Mouse (Mus musculus) gastrocnemius, adult 2 months (tissue): ENCODE data around the gene Atp1a2. TPM values are rescaled to one million over a fixed set of nuclear protein-coding genes. Genes with fewer than 3 reads are reported as not detected.

Experiments used
- DNase-seq: peaks from one replicate; pipeline ENCODE4 v3.0.0; 2022
- H3K27ac ChIP-seq: fragments of 200-600 bp; 2 replicates; pipeline ENCODE4 v1.8.1; 2022; ENCODE audit warnings: mild to moderate bottlenecking
- H3K4me3 ChIP-seq: fragments of 200-600 bp; 2 replicates; pipeline ENCODE4 v1.8.1; 2022; ENCODE audit warnings: mild to moderate bottlenecking, moderate library complexity
- CTCF ChIP-seq: fragments of 200-600 bp; IDR thresholded peaks from 2 replicates; pipeline ENCODE4 v1.8.1; 2022; ENCODE audit warnings: antibody characterized with exemption, mild to moderate bottlenecking, moderate library complexity
- intact Hi-C: fragments of 180-260 bp; cut with DNase I; formaldehyde crosslinking; loops from one replicate; pipeline ENCODE4 v1.15.1; 2025
- long read RNA-seq, 2 experiments: library from polyadenylated mRNA; stranded (forward); transcript quantifications; one replicate each; pipeline ENCODE4 v2.0.0; 2021
- total RNA-seq, 2 experiments: library from RNA; stranded (reverse); gene quantifications; 2 replicates each; pipeline ENCODE4 v1.2.3; 2021

The Atp1a2 gene
- 1,000 to 10,000 TPM in 1 of 2 experiments, 100 to 1,000 TPM in 1; 838 to 1,060 TPM for total RNA-seq
- long read RNA-seq, experiment 1, full-length matches to known transcripts: 639 of 1,020 reads
- long read RNA-seq, experiment 1, partial matches to known transcripts: 248 of 1,020 reads
- long read RNA-seq, experiment 1, other reads (novel, unspliced or antisense): 133 of 1,020 reads
- long read RNA-seq, experiment 2, full-length matches to known transcripts: 795 of 1,250 reads
- long read RNA-seq, experiment 2, partial matches to known transcripts: 269 of 1,250 reads
- long read RNA-seq, experiment 2, other reads (novel, unspliced or antisense): 186 of 1,250 reads

DNA sequence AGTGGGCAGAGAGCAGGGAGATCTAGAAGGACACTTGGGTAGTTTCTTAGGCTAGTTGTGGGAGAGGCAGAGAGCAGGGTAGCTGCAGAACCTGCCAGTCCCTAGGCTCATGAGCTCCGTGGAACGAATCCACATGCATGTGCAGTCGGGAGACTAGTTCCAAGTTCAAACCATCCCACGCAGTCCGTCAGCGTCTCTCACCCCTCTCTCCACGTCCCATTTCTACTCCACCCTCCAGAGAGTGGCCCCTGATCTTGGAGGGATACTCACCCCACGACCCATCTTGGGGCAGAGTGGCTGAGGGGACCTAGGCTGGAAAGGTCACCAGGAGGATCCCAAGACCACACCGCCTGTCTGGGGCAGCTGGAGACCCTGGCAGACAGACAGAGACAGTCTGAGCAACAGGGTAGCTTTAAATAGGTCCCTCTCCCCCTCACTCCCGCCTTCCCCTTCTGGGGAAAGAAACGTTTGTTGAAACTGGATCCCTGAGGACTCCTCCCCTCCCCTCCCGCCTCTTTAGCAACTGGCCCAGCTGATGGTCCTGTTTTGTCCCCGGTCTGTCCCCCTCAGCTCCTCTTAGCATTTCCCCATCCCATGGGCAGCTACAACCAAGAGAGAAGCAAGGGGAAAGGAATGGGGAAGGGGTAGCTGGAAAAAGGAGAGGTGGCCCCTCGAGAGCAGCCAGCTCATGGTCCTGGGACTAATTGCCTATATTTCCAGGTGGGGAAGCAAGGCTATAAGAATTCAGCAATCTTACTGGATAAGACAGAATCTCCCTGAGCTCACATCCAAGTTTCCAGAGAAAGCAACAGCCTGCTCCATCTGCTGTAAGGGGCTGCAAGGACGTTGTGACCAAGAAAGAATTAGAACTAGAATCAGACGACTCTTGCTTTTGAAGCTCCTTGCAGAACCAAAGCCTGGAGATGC, at the start of gene Atp1a2:
Atp1a2 (minus strand) TSS at position 454 of the 927 bp plus-strand sequence.
- TF ChIP-seq CTCF: no peak
- intact Hi-C loops: loop anchor here (1.0 to 5.0 kb wide), 2 partner anchors 14 to 81 kb away; partner anchors contain the start of gene Casq1
- Histone ChIP-seq H3K4me3 (peak within 1 kb of the TSS; percentile 79), H3K27ac (peak within 1 kb of the TSS; percentile 98)
- DNase-seq: peak; percentile 89

DNA sequence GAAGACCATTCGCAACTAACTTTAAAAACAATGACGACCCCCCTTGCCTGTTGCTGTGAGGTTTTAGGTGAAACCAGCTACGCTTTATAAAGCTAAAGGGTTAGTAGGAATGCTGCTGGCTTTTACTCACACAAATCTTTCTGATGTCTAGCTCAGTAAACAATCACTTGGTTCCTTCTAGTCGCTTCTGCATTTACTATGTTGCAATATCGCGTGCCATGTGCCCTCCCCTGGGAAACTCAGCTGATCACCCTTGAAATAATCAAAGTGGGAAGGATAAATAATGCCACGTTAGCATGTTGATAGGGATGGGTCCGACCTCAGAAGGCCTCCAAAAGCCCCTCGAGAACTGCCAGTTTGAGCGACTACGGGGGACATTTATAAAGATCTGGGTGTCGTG, 49.5 kb upstream of the Atp1a2 start:
- no peak overlapping the region for H3K27ac ChIP-seq
- H3K4me3 ChIP-seq: no peak overlapping the region
- no peak for DNase-seq
- intact Hi-C loops: no loop called here
- no peak for TF ChIP-seq CTCF

DNA sequence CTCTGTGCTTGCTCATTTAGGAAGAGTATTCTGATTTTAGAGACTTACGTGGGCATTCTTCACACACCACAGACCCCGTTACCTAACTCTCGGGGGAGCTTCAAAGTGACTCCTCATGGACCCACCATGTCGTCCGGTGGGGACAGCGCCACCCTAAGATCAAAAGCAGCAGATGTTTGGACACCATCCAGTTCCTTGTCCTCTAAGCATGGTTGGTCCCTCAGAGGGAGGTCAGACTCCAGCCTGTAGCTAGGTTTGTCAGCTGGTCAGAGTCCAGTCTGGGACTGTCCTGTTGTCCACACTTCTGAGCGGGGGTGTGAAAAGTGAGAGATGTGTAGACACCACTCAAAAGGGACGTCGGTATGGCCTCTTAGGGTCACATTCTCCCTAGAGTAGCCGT, 48.8 kb upstream of the Atp1a2 start:
- no peak for DNase-seq
- H3K27ac ChIP-seq: no peak overlapping the region
- H3K4me3 ChIP-seq: no peak overlapping the region
- TF ChIP-seq CTCF: no peak
- intact Hi-C loops: no loop called here

DNA sequence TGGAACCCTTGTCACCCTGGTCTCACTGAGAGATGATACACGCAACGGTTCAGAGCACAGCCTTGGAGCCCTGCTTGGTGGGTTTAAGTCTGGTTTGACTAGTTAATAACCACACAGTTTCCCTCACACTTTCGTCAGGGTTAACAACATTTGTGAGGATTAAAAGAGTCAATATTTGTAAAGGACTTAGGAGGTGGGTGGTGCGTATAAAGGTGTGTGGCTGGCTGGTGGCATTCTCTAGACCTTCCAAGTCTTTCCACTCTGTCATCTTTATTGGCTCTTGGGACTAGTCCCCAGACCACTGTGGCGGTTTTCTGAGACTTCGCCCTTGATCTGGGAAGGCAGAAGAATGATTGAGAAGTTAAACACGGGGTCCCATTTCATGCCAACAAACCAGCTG, 47.0 kb upstream of the Atp1a2 start:
- no peak for TF ChIP-seq CTCF
- Histone ChIP-seq H3K27ac (no peak overlapping the region), H3K4me3 (no peak overlapping the region)
- DNase-seq: no peak
- intact Hi-C loops: no loop called here

DNA sequence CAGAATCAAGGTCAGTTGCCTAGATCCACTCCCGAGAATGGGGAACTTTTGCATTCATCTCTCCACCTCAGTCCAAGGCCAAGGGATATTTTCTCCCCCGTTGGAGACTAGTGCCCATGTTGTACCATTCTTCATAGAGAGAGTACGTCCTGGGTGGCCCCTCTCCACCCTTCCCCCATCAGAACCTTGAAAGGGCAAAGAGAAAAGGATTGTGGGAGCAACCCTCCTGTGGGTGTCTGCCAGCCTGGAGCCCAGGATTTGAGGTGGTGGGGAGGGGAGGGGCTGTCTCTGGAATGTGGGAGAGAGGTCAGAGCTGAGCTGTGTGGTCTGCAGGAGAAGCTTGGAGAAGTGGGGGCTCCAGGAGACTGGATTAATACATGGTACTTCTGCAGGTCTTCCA, 46.0 kb upstream of the Atp1a2 start:
- no peak for TF ChIP-seq CTCF
- H3K4me3 ChIP-seq: no peak overlapping the region
- no peak for DNase-seq
- intact Hi-C loops: no loop called here
- no peak overlapping the region for H3K27ac ChIP-seq

DNA sequence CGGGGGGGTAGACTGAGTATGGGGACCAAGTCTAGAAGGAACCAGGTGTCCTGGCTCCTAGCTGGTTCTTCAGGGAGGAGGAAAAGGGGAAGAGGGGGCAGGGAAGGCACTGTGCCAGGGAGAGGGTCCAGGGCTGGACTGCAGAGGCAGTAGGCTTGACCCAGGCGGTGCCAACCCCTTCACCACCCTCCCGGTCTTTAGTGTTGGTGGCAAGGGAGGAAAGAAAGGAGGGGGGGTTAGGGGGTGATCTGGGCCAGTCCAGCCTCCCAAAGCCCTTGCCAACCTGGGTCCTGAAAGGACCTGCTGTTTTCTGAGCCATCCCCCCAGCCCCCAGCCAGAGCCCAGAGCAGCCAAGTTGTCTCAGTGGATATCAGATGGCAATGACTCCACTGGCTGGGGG, 44.9 kb upstream of the Atp1a2 start:
- Histone ChIP-seq H3K4me3 (no peak overlapping the region), H3K27ac (no peak overlapping the region)
- no peak for TF ChIP-seq CTCF
- DNase-seq: no peak
- intact Hi-C loops: no loop called here

DNA sequence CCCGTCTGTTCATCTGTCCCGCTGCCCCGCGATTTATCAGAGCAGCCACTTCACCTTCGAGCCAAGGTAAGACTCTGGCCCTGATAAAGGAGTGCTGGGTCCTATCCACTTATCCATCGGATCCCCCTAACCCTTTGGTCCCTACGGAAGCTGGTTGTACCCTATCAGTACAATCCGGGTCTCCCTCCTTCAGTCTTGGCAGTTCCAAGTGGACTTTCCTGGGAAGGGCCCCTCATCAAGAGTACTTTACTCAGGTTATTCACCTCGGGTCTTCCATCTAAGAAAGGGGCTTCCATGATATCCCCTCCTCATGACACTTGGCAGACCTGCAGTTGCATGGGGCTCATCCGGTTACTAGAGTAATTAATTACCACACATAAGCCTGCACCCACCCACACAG, 43.5 kb upstream of the Atp1a2 start:
- Histone ChIP-seq H3K4me3 (peak overlapping the region; percentile 71), H3K27ac (no peak overlapping the region)
- no peak for DNase-seq
- TF ChIP-seq CTCF: no peak
- intact Hi-C loops: no loop called here

DNA sequence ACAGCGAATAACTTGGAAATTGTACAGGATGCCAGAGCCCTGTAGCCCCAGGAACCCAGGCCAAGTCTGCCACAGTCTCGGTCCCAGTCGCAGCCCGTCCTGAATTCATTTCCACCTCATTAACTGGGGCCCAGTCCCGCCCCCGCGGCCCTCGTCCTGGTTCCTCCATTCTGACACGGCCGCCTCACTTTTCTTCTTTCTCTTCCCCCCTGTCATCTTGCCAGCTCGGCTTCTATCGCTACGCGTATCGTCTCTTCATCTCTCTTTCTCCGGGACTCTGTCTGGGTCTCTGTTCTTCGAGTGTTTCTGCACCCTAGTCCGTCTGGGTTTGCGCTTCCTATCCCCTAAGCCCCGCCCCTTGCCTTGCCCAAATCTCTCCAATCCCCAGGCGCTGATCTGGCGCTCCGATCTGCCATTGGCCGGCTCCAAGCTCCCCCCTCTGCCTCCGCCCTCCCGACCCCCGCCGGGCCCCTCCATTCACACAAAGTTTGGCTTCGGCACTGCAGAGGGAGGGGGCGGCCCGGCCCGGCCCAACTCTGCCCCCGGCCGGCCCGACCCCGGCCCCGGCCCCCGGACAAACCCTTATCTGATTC, 43.0 kb upstream of the Atp1a2 start, which contains the start of gene Kcnj10:
Kcnj10 (plus strand) TSS at position 482 of the 593 bp plus-strand sequence.
- intact Hi-C loops: no loop called here
- peak; percentile 75 for DNase-seq
- Histone ChIP-seq H3K4me3 (peak within 1 kb of the TSS; percentile 71), H3K27ac (no peak within 1 kb of the TSS)
- no peak for TF ChIP-seq CTCF

DNA sequence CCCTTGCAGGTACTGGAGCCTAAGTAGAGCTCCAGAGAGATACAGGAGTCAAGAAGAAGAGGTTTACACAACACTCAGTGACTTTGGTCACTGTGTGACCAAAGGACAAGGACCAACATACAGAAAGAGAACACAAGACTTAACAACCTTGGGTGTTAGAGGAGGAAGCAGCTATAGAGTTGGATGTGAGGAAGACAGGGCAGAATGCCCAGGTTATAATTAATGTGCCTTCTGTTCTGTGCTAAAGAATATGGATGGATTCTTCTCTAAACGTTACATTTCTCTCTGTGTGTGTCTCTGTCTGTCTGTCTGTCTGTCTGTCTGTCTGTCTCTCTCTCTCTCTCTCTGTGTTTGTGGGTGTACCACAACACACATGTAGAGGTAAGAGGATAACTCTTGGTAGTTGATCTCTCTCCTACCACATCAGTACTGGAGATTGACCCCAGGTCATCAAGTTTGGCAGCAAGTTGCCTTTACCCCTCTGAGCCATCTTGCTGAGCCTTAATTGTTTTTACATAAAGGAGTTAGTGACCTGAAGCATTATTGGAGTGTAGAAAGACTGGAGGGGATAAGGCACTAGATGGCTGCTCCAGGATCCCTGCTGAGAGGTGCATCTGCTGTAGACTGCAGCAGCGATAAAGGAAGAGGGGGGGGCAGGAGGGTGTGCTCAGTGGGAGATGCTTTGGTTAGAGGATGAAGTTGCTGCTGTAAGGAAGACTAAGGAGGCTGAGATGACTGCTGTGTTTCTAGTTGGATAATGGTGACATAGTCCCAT, 39.7 kb upstream of the Atp1a2 start:
- Histone ChIP-seq H3K27ac (no peak overlapping the region), H3K4me3 (no peak overlapping the region)
- intact Hi-C loops: no loop called here
- TF ChIP-seq CTCF: no peak
- DNase-seq: no peak

DNA sequence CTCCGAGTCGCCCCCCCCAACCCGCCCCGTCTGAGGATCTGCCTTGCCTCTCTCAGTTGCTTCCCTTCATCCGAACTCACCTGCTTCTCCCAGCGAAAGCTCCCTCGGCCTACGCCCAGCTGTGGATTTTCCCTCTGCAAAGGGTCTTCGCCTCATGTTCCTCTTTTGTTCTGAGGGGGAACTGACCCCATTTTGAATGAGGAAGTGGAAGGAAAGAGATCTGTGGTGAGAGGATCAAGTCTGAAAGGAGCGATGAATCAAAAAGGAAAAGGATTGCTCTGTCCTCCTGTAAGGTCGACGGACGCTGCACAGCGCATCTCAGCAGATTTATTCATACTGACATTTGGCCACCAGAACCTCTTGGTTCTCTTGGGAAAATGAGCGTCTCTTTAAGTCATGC, 37.9 kb upstream of the Atp1a2 start:
- intact Hi-C loops: no loop called here
- DNase-seq: no peak
- Histone ChIP-seq H3K27ac (no peak overlapping the region), H3K4me3 (no peak overlapping the region)
- no peak for TF ChIP-seq CTCF

DNA sequence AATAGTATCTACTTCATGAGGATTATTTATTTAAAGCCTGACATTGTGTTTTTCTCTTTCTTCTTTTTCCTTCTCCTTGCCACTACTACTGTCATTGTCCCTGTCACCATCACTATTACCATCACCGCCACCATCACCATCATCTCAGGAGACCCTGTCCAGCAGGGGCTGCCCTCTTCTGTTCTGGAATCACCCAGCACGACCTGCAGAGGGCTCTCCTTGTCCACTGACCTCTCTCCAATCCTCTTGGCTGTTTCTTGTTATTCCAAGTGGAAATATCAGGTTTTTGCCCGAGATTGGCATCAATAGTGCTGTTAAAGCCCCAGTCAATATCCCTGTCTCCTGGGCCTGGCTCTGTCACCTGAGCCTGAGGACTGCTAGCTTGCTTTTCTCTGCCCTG, 35.6 kb upstream of the Atp1a2 start:
- Histone ChIP-seq H3K27ac (0 out of 2 replicates have a peak overlapping the region, but pooled peaks have one; percentile 51), H3K4me3 (no peak overlapping the region)
- peak; percentile 64 for DNase-seq
- TF ChIP-seq CTCF: peak; percentile 21; the same call in 1 of the 2 replicates
- intact Hi-C loops: no loop called here

DNA sequence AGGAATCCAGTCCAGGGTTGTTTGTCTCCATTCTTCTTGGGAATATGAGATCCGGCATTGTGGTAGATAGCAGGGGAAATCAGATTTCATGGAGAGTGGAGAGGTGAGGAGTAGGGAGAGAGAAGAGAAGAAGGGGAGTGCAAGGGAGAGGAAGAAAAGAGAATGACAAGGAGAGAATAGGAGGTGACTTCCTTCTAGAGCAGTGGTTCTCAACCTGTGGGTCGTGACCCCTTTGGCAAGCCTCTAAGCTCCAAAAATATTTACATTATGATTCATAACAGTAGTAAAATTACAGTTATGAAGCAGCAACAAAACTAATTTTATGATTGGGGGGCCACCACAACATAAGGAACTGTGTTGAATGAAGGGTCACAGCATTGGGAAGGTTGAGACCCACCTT, 35.1 kb upstream of the Atp1a2 start:
- intact Hi-C loops: no loop called here

More for the DNA sequence above, 35.1 kb upstream of the Atp1a2 start:
- no peak for DNase-seq
- TF ChIP-seq CTCF: no peak
- no peak overlapping the region for H3K4me3 ChIP-seq
- no peak overlapping the region for H3K27ac ChIP-seq
